Mouse (Mus musculus): Measurements from ENCODE around the gene Gcc1.

Gcc1 gene

GRCm38 (mm10) chr6:28428290-28428689, at the start of gene Gcc1:
TSS of gene Gcc1 (minus strand) at chr6:28428390.
- DNase-seq (ENCODE audit: extremely low read depth, low read depth, low spot score): no peak

- DNase-seq (ENCODE audit: extremely low read depth, low read depth, low spot score): no peak
Measured at GRCm38 (mm10) chr6:28474839-28475238, 46.6 kb upstream of the Gcc1 start, which contains the start of gene Snd1. TSS of gene Snd1 (plus strand) at chr6:28475139.

GRCm38 (mm10) chr6:28474211-28474610, 46.0 kb upstream of the Gcc1 start:
- no peak for DNase-seq (ENCODE audit: extremely low read depth, low read depth, low spot score)

- no peak for DNase-seq (ENCODE audit: extremely low read depth, low read depth, low spot score)
Measured at GRCm38 (mm10) chr6:28471284-28472035, 43.3 kb upstream of the Gcc1 start.

- DNase-seq (ENCODE audit: extremely low read depth, low read depth, low spot score): no peak
Measured at GRCm38 (mm10) chr6:28470621-28471020, 42.4 kb upstream of the Gcc1 start.

- no peak for DNase-seq (ENCODE audit: extremely low read depth, low read depth, low spot score)
Measured at GRCm38 (mm10) chr6:28470017-28470602, 41.9 kb upstream of the Gcc1 start.

GRCm38 (mm10) chr6:28464630-28465029, 36.4 kb upstream of the Gcc1 start:
- peak; percentile 36 for DNase-seq (ENCODE audit: extremely low read depth, low read depth, low spot score)

GRCm38 (mm10) chr6:28460534-28460933, 32.3 kb upstream of the Gcc1 start:
- no peak for DNase-seq (ENCODE audit: extremely low read depth, low read depth, low spot score)

GRCm38 (mm10) chr6:28459221-28459668, 31.1 kb upstream of the Gcc1 start:
- peak; percentile 52 for DNase-seq (ENCODE audit: extremely low read depth, low read depth, low spot score)

- DNase-seq (ENCODE audit: extremely low read depth, low read depth, low spot score): no peak
Measured at GRCm38 (mm10) chr6:28450977-28451376, 22.8 kb upstream of the Gcc1 start.

- DNase-seq (ENCODE audit: extremely low read depth, low read depth, low spot score): no peak
Measured at GRCm38 (mm10) chr6:28450481-28450880, 22.3 kb upstream of the Gcc1 start.

GRCm38 (mm10) chr6:28449253-28449652, 21.1 kb upstream of the Gcc1 start, which contains the start of gene Pax4:
TSS of gene Pax4 (minus strand) at chr6:28449353.
- no peak for DNase-seq (ENCODE audit: extremely low read depth, low read depth, low spot score)

- no peak for DNase-seq (ENCODE audit: extremely low read depth, low read depth, low spot score)
Measured at GRCm38 (mm10) chr6:28447937-28448336, 19.7 kb upstream of the Gcc1 start.

- no peak for DNase-seq (ENCODE audit: extremely low read depth, low read depth, low spot score)
Measured at GRCm38 (mm10) chr6:28431538-28431855, 3.3 kb upstream of the Gcc1 start.

GRCm38 (mm10) chr6:28430795-28431537, 2.8 kb upstream of the Gcc1 start:
- DNase-seq (ENCODE audit: extremely low read depth, low read depth, low spot score): no peak

- DNase-seq (ENCODE audit: extremely low read depth, low read depth, low spot score): no peak
Measured at GRCm38 (mm10) chr6:28429870-28430269, 1.7 kb upstream of the Gcc1 start.

GRCm38 (mm10) chr6:28427096-28427839, 922 bp downstream of the Gcc1 start, which contains the start of gene Fscn3:
TSS of gene Fscn3 (plus strand) at chr6:28427789.
- DNase-seq (ENCODE audit: extremely low read depth, low read depth, low spot score): no peak

- no peak for DNase-seq (ENCODE audit: extremely low read depth, low read depth, low spot score)
Measured at GRCm38 (mm10) chr6:28425019-28425418, 3.2 kb downstream of the Gcc1 start.

GRCm38 (mm10) chr6:28423767-28424695, 4.2 kb downstream of the Gcc1 start:
- DNase-seq (ENCODE audit: extremely low read depth, low read depth, low spot score): no peak

GRCm38 (mm10) chr6:28423313-28423712, 4.9 kb downstream of the Gcc1 start, which contains the start of gene Arf5:
TSS of gene Arf5 (plus strand) at chr6:28423560.
- no peak for DNase-seq (ENCODE audit: extremely low read depth, low read depth, low spot score)
